Mouse (Mus musculus) heart, postnatal 0 days (tissue): ENCODE measurements around the gene Xiap.

Experiments
- CTCF ChIP-seq: IDR thresholded peaks from 2 replicates; pipeline ENCODE4 v1.5.1; 2016; ENCODE audit warnings: antibody characterized with exemption, control low read depth, low read depth
- EP300 ChIP-seq: IDR thresholded peaks from 2 replicates; pipeline ENCODE4 v1.6.1; 2016; ENCODE audit warnings: antibody characterized with exemption, low read depth

DNA sequence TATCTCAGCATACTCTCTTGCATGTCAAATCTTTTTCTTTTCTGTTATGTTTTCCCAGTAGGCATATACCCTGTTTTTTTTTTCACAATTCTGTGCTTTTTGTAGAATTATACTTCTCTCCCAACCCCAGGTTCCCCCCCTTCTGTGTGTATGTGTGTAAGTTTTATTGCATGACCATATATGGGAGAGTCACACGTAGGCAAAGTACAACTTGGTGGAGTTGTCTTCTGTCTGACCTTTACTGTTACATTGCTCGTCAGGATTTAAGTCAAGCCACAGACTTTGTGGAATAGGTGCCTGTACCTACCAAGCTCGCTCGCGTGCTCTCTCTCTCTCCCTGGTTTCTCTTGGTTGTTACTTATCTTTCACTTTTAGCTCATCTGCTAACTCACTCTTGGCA is 28.7 kb downstream of the Xiap start:
- no peak for TF ChIP-seq EP300
- TF ChIP-seq CTCF: no peak
